Comparison of ENCODE assay signal across 8 mouse cellular contexts in the genomic region with DNA sequence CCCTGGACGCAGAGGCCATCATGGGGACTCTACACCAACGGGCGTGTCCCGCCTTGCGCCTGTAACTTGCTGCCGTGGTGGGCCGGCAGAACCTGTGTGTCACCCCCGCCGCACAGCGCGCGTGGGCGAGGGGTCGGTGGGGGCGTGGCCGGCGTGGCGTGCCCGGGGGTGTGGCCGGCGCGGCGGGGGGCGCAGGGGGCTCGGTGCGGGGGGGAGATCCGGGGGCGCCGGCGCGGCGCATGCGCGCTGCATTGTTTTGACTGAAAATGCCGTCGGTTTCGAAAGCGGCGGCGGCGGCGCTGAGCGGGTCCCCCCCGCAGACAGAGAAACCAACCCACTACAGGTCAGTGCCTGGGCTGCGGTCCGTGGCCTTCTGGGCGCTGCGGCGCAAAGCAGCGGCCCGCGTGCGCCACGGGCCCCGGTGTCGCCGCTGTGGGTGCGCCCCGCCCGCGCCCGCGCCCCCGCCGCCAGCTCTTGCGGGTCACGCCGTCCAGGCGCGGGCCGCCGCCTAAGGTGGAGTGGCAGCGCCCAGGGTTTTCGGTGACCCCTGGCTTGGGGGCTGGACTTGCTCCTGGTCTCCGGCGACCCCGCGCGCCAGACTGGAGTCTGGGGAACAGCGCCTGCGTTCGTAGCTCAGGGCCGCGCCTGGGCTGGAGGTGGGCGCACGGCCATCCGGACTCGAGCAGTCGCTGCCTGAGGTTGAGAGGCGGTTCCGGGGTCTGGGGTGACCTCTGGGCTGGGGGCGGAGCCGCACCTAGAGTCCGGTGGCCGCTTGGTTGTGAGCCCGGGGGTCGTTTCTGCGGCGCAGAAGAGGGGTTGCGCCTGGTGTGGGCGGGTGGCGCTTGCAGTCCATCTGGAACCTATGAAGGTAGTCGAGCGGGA. TPM values are rescaled to one million over a fixed set of nuclear protein-coding genes. Genes with fewer than 3 reads are reported as not detected.
DNase-seq lines count a peak whose midpoint lies in the region; ATAC-seq and TF ChIP-seq lines count a peak whose summit lies in the region.

A gene (plus strand): TSS at position 248 of the 882 bp plus-strand sequence.

- peak; percentile 33 for ATAC-seq in forebrain, embryonic 14.5 days
- peak; percentile 44 for ATAC-seq in lung, embryonic 15.5 days (ENCODE audit: borderline replicate concordance, extremely low read depth, low FRiP score, low TSS enrichment)

- H3K27me3 ChIP-seq in CH12.LX (replicated peaks), result no peaks in the 10 kb centered on the region
- H3K27me3 ChIP-seq in forebrain, embryonic 14.5 days (replicated peaks; ENCODE audit: control insufficient read depth, insufficient read depth, low read length), result no peaks in the 10 kb centered on the region
- H3K27me3 ChIP-seq in lung, embryonic 15.5 days, result no peaks in the 10 kb centered on the region
- no peaks in the 10 kb centered on the region for H3K27me3 ChIP-seq in thymus, adult 2 months (ENCODE audit: control insufficient read depth, insufficient read depth, low read length)

- peak within 1 kb of the TSS; percentile 58 for H3K4me2 ChIP-seq in CH12.LX (ENCODE audit: insufficient read depth, low read depth, poor library complexity, severe bottlenecking)
- H3K4me2 ChIP-seq in forebrain, embryonic 14.5 days (ENCODE audit: low read length), result peak within 1 kb of the TSS; percentile 94
- peak within 1 kb of the TSS; percentile 84 for H3K4me2 ChIP-seq in lung, embryonic 15.5 days

- peak; percentile 38; the same call in 1 of the 2 replicates for TF ChIP-seq POLR2A in CH12.LX (IDR thresholded peaks at IDR 0.05; ENCODE audit: low read depth, low read length)
- TF ChIP-seq POLR2A in thymus, adult 2 months (IDR thresholded peaks at IDR 0.05; ENCODE audit: control insufficient read depth, extremely low read depth, insufficient read depth, low read length, poor library complexity), result no peak

- intact Hi-C loops in heart, postnatal 14 days (cut with DNase I), result loop anchor here (5.0 kb wide), 1 partner anchor 84 kb away; a partner anchor contains a TSS

- peak; percentile 45 for DNase-seq in CH12.LX (ENCODE audit: extremely low read depth)
- peak; percentile 55 for DNase-seq in brain, adult 2 months (ENCODE audit: low read depth, low spot score)
- DNase-seq in forebrain, embryonic 14.5 days (ENCODE audit: low spot score), result peak; percentile 73
- DNase-seq in heart, postnatal 14 days, result peak; percentile 81 to 87
- DNase-seq in layer of hippocampus, adult 18-20 months (ENCODE audit: low spot score in 2 of 2), result peak; percentile 56 to 70
- peak; percentile 68 for DNase-seq in ovary, adult 18-20 months (ENCODE audit: low spot score)
- DNase-seq in thymus, adult 2 months, result peak; percentile 80

- H3K4me1 ChIP-seq in CH12.LX (ENCODE audit: control insufficient read depth in 1 of 2, insufficient read depth in 2 of 2), result peaks cover 2 to 41% of the 10 kb centered on the region in 2 experiments; a peak in 3 of 4 replicates
- peaks cover 22% of the 10 kb centered on the region for H3K4me1 ChIP-seq in forebrain, embryonic 14.5 days (ENCODE audit: control insufficient read depth, insufficient read depth, low read length)
- peaks cover 30% of the 10 kb centered on the region for H3K4me1 ChIP-seq in lung, embryonic 15.5 days
- peaks cover 23% of the 10 kb centered on the region for H3K4me1 ChIP-seq in thymus, adult 2 months (replicated peaks; ENCODE audit: control insufficient read depth, insufficient read depth, low read length)

- H3K9me3 ChIP-seq in CH12.LX (replicated peaks; ENCODE audit: low read length), result no peaks in the 10 kb centered on the region
- no peaks in the 10 kb centered on the region for H3K9me3 ChIP-seq in forebrain, embryonic 14.5 days (replicated peaks; ENCODE audit: control insufficient read depth, low read length)
- no peaks in the 10 kb centered on the region for H3K9me3 ChIP-seq in lung, embryonic 15.5 days

- no peak for TF ChIP-seq CTCF in CH12.LX (conservative IDR thresholded peaks at IDR 0.05 in 1 of 2, IDR thresholded peaks at IDR 0.05 in 1 of 2; ENCODE audit: low read depth in 2 of 2, low read length in 2 of 2)
- no peak for TF ChIP-seq CTCF in thymus, adult 2 months (IDR thresholded peaks at IDR 0.05; ENCODE audit: borderline replicate concordance, control insufficient read depth, extremely low read depth, insufficient read depth, low read length, poor library complexity)

- TF ChIP-seq EP300 in CH12.LX (IDR thresholded peaks at IDR 0.05; ENCODE audit: low read length), result no peak

- dilution Hi-C loops in CH12.LX (cut with MboI; ENCODE audit: extremely low pct_ligation_motif_present, extremely low pct_unique_long_range_greater_than_20kb, low sequenced_read_pairs), result no loop called here

- in situ Hi-C loops in CH12.LX (cut with MboI; ENCODE audit: low pct_ligation_motif_present, low pct_unique_long_range_greater_than_20kb, low sequenced_read_pairs), result loop anchor here (10.0 kb wide), 1 partner anchor 86 kb away; a partner anchor contains a TSS

- TF ChIP-seq RAD21 in CH12.LX (IDR thresholded peaks at IDR 0.05; ENCODE audit: low read depth, low read length), result no peak

- peak within 1 kb of the TSS; percentile 72 to 91 (median 82) for H3K4me3 ChIP-seq in CH12.LX (replicated peaks in 1 of 3; ENCODE audit: low read depth in 2 of 3, low read length in 2 of 3, poor library complexity in 1 of 3)
- H3K4me3 ChIP-seq in forebrain, embryonic 14.5 days (ENCODE audit: low read depth, low read length), result peak within 1 kb of the TSS; percentile 99
- peak within 1 kb of the TSS; percentile 95 for H3K4me3 ChIP-seq in lung, embryonic 15.5 days
- H3K4me3 ChIP-seq in thymus, adult 2 months (ENCODE audit: control insufficient read depth, insufficient read depth, low read length), result peak within 1 kb of the TSS; percentile 95

- H3K36me3 ChIP-seq in CH12.LX (replicated peaks in 1 of 2; ENCODE audit: control insufficient read depth in 1 of 2, insufficient read depth in 1 of 2, low read length in 1 of 2), result peaks cover 10 to 48% of the 10 kb centered on the region in 2 experiments
- H3K36me3 ChIP-seq in forebrain, embryonic 14.5 days (ENCODE audit: control insufficient read depth, insufficient read depth, low read length), result peaks cover 15% of the 10 kb centered on the region
- peaks cover 9% of the 10 kb centered on the region; the same call in 1 of the 2 replicates for H3K36me3 ChIP-seq in lung, embryonic 15.5 days
- H3K36me3 ChIP-seq in thymus, adult 2 months (ENCODE audit: control insufficient read depth, insufficient read depth, low read length), result peaks cover 5% of the 10 kb centered on the region; the same call in 1 of the 2 replicates

- peak within 1 kb of the TSS; percentile 91 for H3K9ac ChIP-seq in CH12.LX (ENCODE audit: insufficient read depth, low read depth)
- peak within 1 kb of the TSS; percentile 89 for H3K9ac ChIP-seq in forebrain, embryonic 14.5 days (ENCODE audit: low read length)
- peak within 1 kb of the TSS; percentile 88 for H3K9ac ChIP-seq in lung, embryonic 15.5 days

- H3K27ac ChIP-seq in CH12.LX (ENCODE audit: insufficient read depth, low read depth), result peak within 1 kb of the TSS; percentile 34; the same call in 1 of the 2 replicates
- H3K27ac ChIP-seq in forebrain, embryonic 14.5 days (ENCODE audit: low read depth, low read length), result peak within 1 kb of the TSS; percentile 60
- peak within 1 kb of the TSS; percentile 83 for H3K27ac ChIP-seq in lung, embryonic 15.5 days
- no peak within 1 kb of the TSS for H3K27ac ChIP-seq in thymus, adult 2 months (ENCODE audit: control insufficient read depth, insufficient read depth, low read length)

- peaks cover 26% of the 10 kb centered on the region for H3K79me2 ChIP-seq in CH12.LX (replicated peaks; ENCODE audit: control insufficient read depth, extremely low read depth, insufficient read depth, poor library complexity, severe bottlenecking)

- WGBS in forebrain, embryonic 14.5 days, result under 1% methylated on average over 100 of the region's 104 CpGs
- under 1% methylated on average over 94 of the region's 104 CpGs for WGBS in lung, embryonic 15.5 days
- under 1% methylated on average over 104 of the region's 104 CpGs for WGBS in thymus, adult 2 months

TF ChIP-seq in CH12.LX, 34 proteins besides CTCF, POLR2A, EP300 and RAD21:
- peak; percentile 83 for TF ChIP-seq NRF1 (IDR thresholded peaks at IDR 0.05; ENCODE audit: low read depth, low read length)
- TF ChIP-seq CHD1 (IDR thresholded peaks at IDR 0.05; ENCODE audit: low read depth, low read length), result no peak
- no peak for TF ChIP-seq MEF2A (IDR thresholded peaks at IDR 0.05; ENCODE audit: borderline replicate concordance, low read depth, low read length)
- peak; percentile 51 for TF ChIP-seq MXI1 (IDR thresholded peaks at IDR 0.05; ENCODE audit: low read depth, low read length)
- TF ChIP-seq SIN3A (IDR thresholded peaks at IDR 0.05; ENCODE audit: low read length), result peak; percentile 26; the same call in 1 of the 2 replicates
- no peak for TF ChIP-seq TCF12 (IDR thresholded peaks at IDR 0.05; ENCODE audit: low read depth, low read length)
- TF ChIP-seq ZC3H11A (IDR thresholded peaks at IDR 0.05; ENCODE audit: low read depth, low read length), result no peak
TF ChIP-seq in CH12.LX: peak in this region for 3.

RNA-seq across cellular contexts. Expression of the gene that starts here (rescaled TPM):
- total RNA-seq in CH12.LX (2012; rRNA removed), result 11.4 and 12.0 TPM in 2 replicates
- total RNA-seq in CH12.LX (2014; rRNA removed), result 14.3 and 14.7 TPM in 2 replicates
- polyA plus RNA-seq in CH12.LX (2012; ENCODE audit: insufficient read length, low read depth), result 14.6 and 17.2 TPM in 2 replicates
- polyA plus RNA-seq in forebrain, embryonic 14.5 days (2014; fragmentation: Nextera tagmentation; extraction: Ambion mirVana), result 6.2 and 8.2 TPM in 2 replicates
- 10 to 100 TPM; 10.8 to 10.9 TPM for total RNA-seq in heart, postnatal 14 days (2021)
- 10 to 100 TPM; 41.7 to 43.6 TPM for total RNA-seq in layer of hippocampus, adult 18-20 months (2021)
- 8.6 and 8.8 TPM in 2 replicates for polyA plus RNA-seq in lung, embryonic 15.5 days (2015; fragmentation: Nextera tagmentation; extraction: Ambion mirVana)
- 60.1 and 64.6 TPM in 2 replicates for polyA plus RNA-seq in thymus, adult 2 months (2012; rRNA removed)
